Mouse (Mus musculus) embryo, embryonic 10 days (tissue): Measurements from ENCODE around the gene Pde3b.
"Not testable (repeated sequence)": the region's sequence is repeated elsewhere in the genome, so short reads cannot be mapped to it uniquely, and the experiment has no call there.

ENCODE experiments used
- DNase-seq: peaks from one replicate; pipeline ENCODE4 v3.0.0-alpha.2; 2015; ENCODE audit warnings: low spot score

The Pde3b gene

GRCm38 (mm10) chr7:114479779-114480178, 64.7 kb downstream of the Pde3b start:
- DNase-seq, result no peak

GRCm38 (mm10) chr7:114480196-114480989, 65.3 kb downstream of the Pde3b start:
- DNase-seq, result no peak

GRCm38 (mm10) chr7:114481008-114481407, 65.9 kb downstream of the Pde3b start:
- no peak for DNase-seq

GRCm38 (mm10) chr7:114481429-114481931, 66.4 kb downstream of the Pde3b start:
- no peak for DNase-seq

GRCm38 (mm10) chr7:114492540-114492939, 77.5 kb downstream of the Pde3b start:
- no peak for DNase-seq

- no peak for DNase-seq
Observed at GRCm38 (mm10) chr7:114494033-114494432, 79.0 kb downstream of the Pde3b start.

GRCm38 (mm10) chr7:114499293-114499692, 84.2 kb downstream of the Pde3b start:
- no peak for DNase-seq

GRCm38 (mm10) chr7:114508879-114509278, 93.8 kb downstream of the Pde3b start:
- DNase-seq, result no peak

GRCm38 (mm10) chr7:114520122-114520521, 105.0 kb downstream of the Pde3b start:
- no peak for DNase-seq

GRCm38 (mm10) chr7:114526245-114526644, 111.2 kb downstream of the Pde3b start:
- no peak for DNase-seq

- no peak for DNase-seq
Observed at GRCm38 (mm10) chr7:114536179-114536578, 121.1 kb downstream of the Pde3b start.

- DNase-seq, result peak; percentile 93
Observed at GRCm38 (mm10) chr7:114562531-114563241, 147.6 kb downstream of the Pde3b start, which contains the start of gene Cyp2r1. Cyp2r1 (minus strand) TSS chr7:114562972.

GRCm38 (mm10) chr7:114573866-114574265, 158.8 kb downstream of the Pde3b start:
- not testable (repeated sequence) for DNase-seq

GRCm38 (mm10) chr7:114576931-114577330, 161.8 kb downstream of the Pde3b start:
- DNase-seq, result no peak

- no peak for DNase-seq
Observed at GRCm38 (mm10) chr7:114577665-114578064, 162.6 kb downstream of the Pde3b start.

GRCm38 (mm10) chr7:114580426-114580825, 165.3 kb downstream of the Pde3b start:
- peak; percentile 67 for DNase-seq

GRCm38 (mm10) chr7:114581200-114581599, 166.1 kb downstream of the Pde3b start:
- DNase-seq, result no peak

GRCm38 (mm10) chr7:114582441-114582840, 167.4 kb downstream of the Pde3b start:
- DNase-seq, result no peak
